Mouse (Mus musculus): Measurements from ENCODE around the gene Aurkb. TPM values are rescaled to one million over a fixed set of nuclear protein-coding genes. Genes with fewer than 3 reads are reported as not detected.

Aurkb gene
- total RNA-seq, 2 experiments from 2014 or later: 2.1 to 2.3 TPM

GRCm38 (mm10) chr11:69063413-69064201, 18.2 kb downstream of the Aurkb start:
- peak; percentile 80 to 82 for DNase-seq (ENCODE audit: low spot score in 2 of 2)

- no peak for DNase-seq (ENCODE audit: low spot score in 2 of 2)
These were observed 19.0 kb downstream of the Aurkb start for GRCm38 (mm10) chr11:69064259-69065133.

- no peak for DNase-seq (ENCODE audit: low spot score in 2 of 2)
These were observed 20.0 kb downstream of the Aurkb start for GRCm38 (mm10) chr11:69065394-69065925.

- DNase-seq (ENCODE audit: low spot score in 2 of 2): peak in 1 of 2 experiments; percentile 47
These were observed 20.9 kb downstream of the Aurkb start for GRCm38 (mm10) chr11:69066163-69066861.

- DNase-seq (ENCODE audit: low spot score in 2 of 2): peak; percentile 90 to 92
These were observed 21.5 kb downstream of the Aurkb start for GRCm38 (mm10) chr11:69066956-69067355.

GRCm38 (mm10) chr11:69067601-69068000, 22.2 kb downstream of the Aurkb start:
- no peak for DNase-seq (ENCODE audit: low spot score in 2 of 2)

GRCm38 (mm10) chr11:69070093-69070492, 24.6 kb downstream of the Aurkb start:
- DNase-seq (ENCODE audit: low spot score in 2 of 2): no peak

- peak; percentile 92 to 95 for DNase-seq (ENCODE audit: low spot score in 2 of 2)
These were observed 25.3 kb downstream of the Aurkb start, which contains the start of gene Tmem107 for GRCm38 (mm10) chr11:69070590-69071222. Gene Tmem107 (plus strand): TSS chr11:69070806.

GRCm38 (mm10) chr11:69071262-69071661, 25.8 kb downstream of the Aurkb start:
- DNase-seq (ENCODE audit: low spot score in 2 of 2): no peak

- no peak for DNase-seq (ENCODE audit: low spot score in 2 of 2)
These were observed 26.8 kb downstream of the Aurkb start for GRCm38 (mm10) chr11:69072234-69072633.

GRCm38 (mm10) chr11:69072666-69073064, 27.2 kb downstream of the Aurkb start:
- DNase-seq (ENCODE audit: low spot score in 2 of 2): no peak

GRCm38 (mm10) chr11:69073065-69073888, 27.8 kb downstream of the Aurkb start:
- peak; percentile 83 to 95 for DNase-seq (ENCODE audit: low spot score in 2 of 2)

GRCm38 (mm10) chr11:69073951-69074775, 28.7 kb downstream of the Aurkb start:
- DNase-seq (ENCODE audit: low spot score in 2 of 2): no peak

- DNase-seq (ENCODE audit: low spot score in 2 of 2): no peak
These were observed 29.3 kb downstream of the Aurkb start for GRCm38 (mm10) chr11:69074776-69075069.

GRCm38 (mm10) chr11:69075764-69076479, 30.5 kb downstream of the Aurkb start:
- DNase-seq (ENCODE audit: low spot score in 2 of 2): no peak

- DNase-seq (ENCODE audit: low spot score in 2 of 2): peak in 1 of 2 experiments; percentile 57
These were observed 31.1 kb downstream of the Aurkb start for GRCm38 (mm10) chr11:69076572-69076971.

- no peak for DNase-seq (ENCODE audit: low spot score in 2 of 2)
These were observed 31.9 kb downstream of the Aurkb start for GRCm38 (mm10) chr11:69077316-69077715.

- DNase-seq (ENCODE audit: low spot score in 2 of 2): no peak
These were observed 32.6 kb downstream of the Aurkb start for GRCm38 (mm10) chr11:69078041-69078440.
